Mouse (Mus musculus) heart, adult 2 months (tissue): Measurements from ENCODE around the gene Slfn8.

Experiments
- CTCF ChIP-seq: fragments of 200-600 bp; IDR thresholded peaks from 2 replicates; pipeline ENCODE4 v1.8.1; 2022; ENCODE audit warnings: antibody characterized with exemption, mild to moderate bottlenecking, moderate library complexity
- EP300 ChIP-seq: fragments of 200-500 bp; IDR thresholded peaks from 2 replicates; pipeline ENCODE4 v1.6.1; 2011; ENCODE audit warnings: low read depth, low read length, control low read depth; ENCODE audit not compliant: insufficient read depth
- POLR2A ChIP-seq: fragments of 200-500 bp; IDR thresholded peaks from 2 replicates; pipeline ENCODE4 v1.6.1; 2011; ENCODE audit warnings: mild to moderate bottlenecking, low read depth, low read length, control low read depth; ENCODE audit not compliant: insufficient read depth

DNA sequence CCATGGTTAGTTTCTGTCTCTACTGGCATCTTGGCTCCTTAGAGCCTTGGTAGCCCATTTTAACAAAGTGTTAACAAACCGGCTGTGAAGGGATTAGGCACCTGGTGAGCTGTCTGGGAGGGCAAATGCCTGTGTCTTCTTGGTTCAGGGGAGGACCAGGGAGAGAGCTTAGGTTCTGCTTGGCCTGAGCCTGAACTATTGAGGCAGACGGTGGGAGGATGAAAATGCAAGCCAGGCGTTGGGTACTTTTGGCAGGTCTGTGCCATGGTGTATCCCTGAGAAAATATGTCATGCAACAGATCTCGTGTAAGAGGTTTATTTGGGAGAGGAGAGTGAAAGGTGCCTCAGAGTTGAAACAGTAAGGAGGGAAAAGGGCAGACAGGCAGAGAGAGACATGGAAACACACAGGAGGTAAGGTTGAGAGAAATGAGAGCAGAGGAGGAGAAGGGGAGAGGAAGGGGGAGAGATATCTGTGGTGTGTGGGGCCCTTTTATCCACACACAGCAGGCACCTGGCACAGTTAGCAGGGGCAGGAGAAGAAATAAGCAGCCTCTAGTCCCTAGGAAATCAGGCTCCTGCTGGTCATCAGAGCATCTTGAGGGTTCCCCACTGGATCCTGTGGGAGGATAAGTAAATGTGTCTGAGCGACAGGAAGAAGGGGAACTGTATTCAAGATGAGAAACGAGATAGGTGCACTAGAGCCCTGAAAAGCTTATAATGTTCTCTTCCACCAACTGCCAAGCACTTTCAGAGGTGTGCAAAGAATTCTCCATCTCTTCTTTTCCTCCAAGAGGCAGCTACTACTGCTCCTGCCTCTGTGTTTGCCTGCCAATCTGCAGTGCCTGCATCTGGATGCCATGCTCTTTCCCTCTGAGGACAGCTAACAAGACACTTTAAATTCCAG is 45.1 kb upstream of the Slfn8 start:
- TF ChIP-seq EP300, result no peak
- TF ChIP-seq POLR2A, result no peak
- TF ChIP-seq CTCF, result no peak
